Mouse (Mus musculus): ENCODE measurements at regions not wholly inside any gene's neighbourhood (a gene's known extent, or its start where the extent isn't known, plus 50 kb on each side); places are given as distances from the start of the nearest gene placed in this dataset.

DNA sequence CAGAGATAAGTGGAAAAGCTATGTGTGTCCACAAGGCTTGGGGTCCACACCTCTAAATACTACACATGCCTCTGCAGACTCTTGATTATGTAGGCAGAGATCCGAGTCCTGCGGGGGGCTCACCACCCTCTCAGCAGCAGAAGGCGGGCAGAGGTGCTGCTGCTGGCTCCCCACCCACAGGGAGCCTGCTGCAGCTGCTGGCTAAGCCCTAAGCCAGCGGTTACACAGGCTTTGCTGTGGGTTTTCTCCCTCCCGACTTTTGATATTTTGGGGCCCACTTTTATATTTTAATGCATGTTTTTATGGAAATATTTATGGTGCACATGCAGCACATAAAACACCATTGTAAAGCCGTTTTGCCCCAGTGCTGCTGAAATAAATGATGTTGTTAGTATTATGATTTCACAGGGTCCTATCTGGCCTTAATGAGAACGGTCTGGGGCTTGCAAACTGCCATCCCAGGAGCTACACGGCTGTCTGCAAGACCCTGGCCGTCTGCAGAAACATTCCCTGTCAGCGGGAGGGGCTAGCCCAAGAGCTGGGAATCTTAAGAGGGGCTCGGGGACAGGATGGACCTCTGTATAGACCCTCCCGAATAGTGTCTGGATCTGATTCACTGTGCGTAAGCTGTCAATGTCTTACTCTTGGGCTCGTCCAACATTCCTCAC, 82.9 kb upstream of the Actrt2 start:
- no peak for TF ChIP-seq CTCF (IDR thresholded peaks at IDR 0.05; ENCODE audit: low read depth, low read length)
- TF ChIP-seq POLR2A (IDR thresholded peaks at IDR 0.05; ENCODE audit: borderline replicate concordance, low read depth, low read length), result no peak

Data from bone marrow macrophage, adult 2 months (primary cell).